Mouse (Mus musculus) brain, adult 2 months (tissue): ENCODE data around the gene Vsig10.
"Not testable (repeated sequence)": the region's sequence is repeated elsewhere in the genome, so short reads cannot be mapped to it uniquely, and the experiment has no call there.

Experiments
- DNase-seq: peaks from one replicate; pipeline ENCODE4 v3.0.0; 2011; ENCODE audit warnings: low read depth, low spot score

The Vsig10 gene

DNA sequence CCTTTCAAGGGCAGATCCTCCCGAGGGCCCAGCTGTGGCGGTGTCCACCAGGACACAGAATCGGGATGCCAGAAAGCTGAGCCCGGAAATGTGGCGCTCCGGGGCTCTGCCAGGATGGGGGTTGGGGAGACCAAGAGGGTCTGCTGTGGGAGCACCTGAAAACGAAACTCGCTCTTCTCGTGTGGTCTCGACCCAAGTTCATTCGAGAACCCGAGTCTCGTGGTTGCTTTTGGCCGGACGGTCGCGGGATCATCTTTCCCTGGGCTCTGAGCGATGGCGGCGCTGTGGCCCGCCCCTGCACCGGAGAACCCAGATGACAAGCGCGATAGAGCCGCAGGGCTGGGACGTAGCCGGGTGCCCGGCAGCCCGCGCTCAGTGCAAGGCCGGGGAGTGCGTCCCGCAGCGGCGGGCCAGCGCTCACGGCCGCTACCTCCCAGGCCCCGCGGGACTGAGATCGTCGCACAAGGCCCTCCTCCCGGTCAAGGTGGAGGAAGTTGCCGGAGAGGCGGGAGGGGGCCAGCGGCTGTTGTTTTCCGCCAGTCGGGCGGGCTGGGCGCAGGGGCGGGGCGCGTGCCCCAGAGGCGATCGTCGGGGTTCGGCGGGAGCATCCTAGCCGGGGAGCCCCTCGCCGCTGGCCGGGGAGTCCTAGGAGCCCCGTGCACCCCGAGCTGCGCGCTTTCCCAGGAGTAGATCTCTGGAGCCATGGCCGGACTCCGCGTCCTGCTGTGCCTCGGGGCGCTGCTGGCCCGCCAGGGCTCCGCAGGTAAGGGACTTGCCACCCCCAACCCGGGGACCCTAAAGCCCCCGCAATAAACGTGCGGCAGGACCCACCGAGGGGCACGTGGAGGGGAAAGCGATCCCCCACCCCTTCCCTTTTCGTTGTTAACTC, at the start of gene Vsig10:
Gene Vsig10 (plus strand): TSS at position 343 of the 889 bp plus-strand sequence.
- DNase-seq: peak; percentile 63

DNA sequence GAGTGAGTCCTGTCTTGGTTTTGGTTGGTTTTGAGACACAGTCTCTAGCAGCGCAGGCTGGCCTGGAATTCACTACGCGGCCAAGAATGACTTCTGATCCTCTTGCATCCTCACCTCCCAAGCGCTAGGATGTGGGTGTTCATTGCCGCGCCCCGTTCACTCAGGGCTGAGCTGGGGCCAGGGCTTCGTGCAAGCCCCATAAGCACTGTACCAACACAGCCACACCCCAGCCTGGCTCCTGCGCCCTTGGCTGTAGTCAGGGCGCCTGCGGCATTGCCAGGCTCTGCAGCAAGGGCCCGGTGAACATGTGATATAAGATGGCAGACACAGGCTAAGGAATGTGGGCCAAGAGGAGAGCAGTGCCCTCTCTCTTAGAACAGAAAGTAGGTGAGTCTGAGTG, 49.5 kb upstream of the Vsig10 start:
- no peak for DNase-seq

DNA sequence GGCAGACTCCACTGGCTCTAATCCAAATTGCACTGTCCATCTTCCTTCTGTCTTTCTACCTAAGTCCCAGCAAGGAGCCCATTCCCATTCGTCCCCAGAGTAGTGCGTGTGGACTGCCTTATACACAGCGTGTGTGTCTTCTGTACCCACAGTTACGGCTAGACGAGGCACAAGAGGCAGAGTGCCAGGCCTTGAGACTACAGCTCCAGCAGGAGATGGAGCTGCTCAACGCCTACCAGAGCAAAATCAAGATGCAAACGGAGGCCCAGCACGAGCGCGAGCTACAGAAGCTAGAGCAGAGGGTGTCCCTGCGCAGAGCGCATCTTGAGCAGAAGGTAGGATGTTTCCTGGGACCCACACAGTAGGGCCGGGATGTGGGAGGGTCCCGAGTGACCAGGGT, 46.9 kb upstream of the Vsig10 start:
- peak; percentile 89 for DNase-seq

DNA sequence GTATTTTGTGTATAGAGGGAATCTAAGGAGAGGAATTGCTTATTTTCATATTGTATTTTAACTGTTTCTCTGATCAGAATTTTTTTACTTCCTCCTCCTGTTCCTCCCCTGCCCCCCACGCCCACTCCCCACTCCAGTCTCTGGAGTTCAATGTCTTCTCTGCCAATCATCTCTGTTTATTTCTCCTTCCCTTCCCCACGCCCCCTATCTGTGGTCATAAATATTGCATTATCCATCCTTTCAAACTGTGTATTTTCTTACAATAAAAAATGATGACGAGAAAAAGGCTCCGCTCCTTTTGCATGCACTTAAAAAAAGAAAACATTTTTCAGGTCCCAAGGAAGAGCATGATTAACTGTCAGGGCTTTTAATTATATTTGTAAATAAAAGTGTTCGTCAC, 44.1 kb upstream of the Vsig10 start:
- no peak for DNase-seq

DNA sequence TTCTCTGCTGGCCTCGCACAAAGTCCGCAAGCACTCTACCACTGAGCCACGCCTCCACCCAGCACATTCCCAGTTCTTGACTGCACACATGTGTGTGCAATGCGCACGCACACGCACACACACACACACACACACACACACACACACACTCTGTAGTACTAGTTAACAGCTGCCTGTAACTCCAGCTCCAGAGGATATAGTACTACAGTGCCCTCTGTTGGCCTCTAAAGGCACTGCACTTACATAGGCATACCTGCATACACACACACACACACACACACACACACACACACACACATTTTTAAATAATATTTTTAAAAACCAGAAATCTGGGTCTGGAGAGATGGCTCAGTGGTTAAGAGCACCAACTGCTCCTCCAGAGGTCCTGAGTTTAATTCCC, 41.1 kb upstream of the Vsig10 start:
- no peak for DNase-seq

DNA sequence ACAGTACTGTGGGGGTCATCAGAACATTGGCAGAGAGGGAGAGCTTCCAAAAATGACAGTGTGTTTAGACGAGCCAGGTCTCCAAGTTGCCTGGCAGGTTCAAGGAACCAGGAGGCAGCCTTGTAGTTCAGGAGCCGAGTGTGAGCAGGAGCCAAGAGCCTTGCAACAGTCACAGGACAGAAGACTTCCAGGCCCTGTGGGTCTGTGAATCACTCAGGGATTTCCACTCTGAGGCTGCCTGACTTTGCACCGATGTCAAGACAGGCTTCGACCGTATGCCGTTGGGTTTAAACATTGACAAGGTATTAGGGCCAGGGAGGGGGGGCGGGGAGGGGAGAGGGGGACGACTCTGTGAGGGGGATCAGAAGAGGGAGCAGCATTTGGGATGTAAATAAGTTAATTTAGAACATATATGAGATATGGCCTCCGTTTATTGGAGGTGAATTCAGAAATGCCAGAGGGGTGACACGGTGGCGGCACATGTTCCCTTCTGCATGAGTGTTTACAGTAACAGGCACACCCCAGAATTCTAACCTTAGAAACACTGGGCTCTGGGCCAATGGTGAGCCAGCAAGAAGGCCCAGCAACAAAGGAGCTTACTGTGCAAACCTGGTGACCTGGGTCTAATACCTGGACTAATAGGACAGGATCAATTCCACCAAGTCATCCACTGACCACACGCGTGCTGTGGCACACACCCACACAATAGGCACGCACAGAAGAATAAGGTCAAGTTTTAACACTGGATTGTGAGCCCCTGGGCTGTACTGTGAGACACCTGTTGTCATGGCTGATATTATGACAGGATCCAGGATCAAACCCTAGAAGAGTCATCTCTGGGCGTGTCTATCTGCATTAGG, 39.8 kb upstream of the Vsig10 start:
- DNase-seq: no peak

DNA sequence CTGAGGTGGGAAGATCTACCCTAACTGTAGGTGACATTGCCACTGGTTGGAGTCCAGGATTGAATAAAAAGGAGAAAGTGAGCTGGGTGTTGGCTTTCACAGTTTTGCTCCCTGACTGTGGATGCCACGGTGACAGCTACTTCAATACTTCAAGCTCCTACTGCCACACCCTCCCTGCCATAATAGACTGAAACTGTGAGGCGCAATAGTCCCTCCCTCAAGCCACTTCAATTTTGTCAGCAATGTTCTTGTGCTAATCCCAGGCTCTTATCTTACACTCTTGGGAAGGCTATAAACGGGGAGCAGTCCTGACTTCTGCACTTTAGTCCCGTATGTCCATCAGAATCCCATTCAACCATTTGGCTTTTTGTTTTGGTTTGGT, 39.2 kb upstream of the Vsig10 start:
- DNase-seq: no peak

DNA sequence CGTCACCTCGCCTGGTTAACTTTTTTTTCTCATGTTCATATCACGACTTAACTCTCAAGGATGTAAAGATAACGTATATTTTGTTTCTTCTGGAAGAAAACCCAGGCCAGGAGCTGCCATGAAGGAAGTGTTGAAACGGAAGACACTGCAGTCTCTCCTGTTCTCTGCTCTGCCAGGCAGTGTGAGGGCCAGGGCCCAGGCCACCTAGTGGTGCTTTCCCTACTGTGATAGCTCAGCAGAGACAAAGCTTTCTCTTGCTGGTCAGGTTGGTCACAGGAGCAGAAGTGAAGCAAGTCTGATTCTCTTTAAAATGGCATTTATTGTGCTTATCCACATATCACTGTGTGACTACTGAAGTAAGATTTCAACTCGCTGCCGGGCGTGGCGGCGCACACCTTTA, 37.3 kb upstream of the Vsig10 start:
- no peak for DNase-seq

DNA sequence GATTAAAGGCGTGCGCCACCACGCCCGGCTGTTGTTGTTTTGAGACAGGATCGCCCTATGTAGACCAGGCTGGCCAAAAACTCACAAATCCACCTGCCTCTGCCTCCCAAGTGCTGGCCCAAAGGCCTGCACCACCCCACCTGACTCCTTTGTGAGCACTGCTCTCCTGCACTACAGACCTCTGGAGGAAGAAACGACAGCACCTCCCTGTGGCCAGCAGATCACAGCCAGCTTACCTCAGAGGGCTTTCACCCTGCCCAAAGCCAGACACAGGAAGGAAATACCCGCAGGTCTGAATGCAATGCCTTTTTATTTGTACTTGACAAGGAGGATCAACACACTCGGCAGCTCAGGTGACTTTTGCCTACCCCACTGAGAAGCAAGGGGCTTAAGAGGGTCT, 36.5 kb upstream of the Vsig10 start:
- no peak for DNase-seq

DNA sequence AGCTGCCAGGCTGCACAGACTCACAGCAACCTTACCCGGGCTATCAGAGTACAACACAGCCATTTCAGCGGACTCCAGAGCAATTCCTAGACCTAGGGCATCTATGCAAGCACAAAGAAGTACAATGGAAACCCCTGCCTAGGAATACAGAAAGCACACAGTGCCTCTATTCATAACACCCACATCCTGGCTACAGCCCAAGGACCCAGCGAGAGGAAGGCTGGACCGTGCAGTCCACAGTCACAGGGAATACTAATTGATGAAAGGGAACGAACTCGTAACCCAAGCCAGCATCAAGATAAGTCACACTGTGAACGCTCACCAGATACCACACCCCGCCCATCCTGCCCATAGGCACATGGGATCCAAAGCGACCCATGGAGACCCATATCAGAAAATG, 34.9 kb upstream of the Vsig10 start:
- DNase-seq: peak; percentile 80

DNA sequence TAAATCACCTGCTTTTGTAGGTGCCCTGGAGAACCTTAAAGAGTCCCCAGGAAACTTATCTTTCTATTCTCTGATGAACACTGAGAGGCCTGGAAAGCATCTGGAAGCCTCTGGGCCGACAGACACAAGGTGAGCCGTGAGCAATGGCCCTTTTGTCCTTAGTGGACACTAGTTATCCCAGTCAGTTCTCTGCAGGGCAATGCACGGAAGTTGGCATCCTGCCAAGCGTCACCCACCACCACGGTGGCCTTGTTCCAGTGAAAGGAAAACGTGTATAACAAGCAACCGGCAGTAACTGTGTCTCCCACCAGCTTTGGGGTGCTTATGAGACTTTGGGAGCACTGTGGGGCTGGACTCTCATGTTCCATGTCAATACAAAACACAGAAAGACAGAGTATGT, 34.2 kb upstream of the Vsig10 start:
- DNase-seq: no peak

DNA sequence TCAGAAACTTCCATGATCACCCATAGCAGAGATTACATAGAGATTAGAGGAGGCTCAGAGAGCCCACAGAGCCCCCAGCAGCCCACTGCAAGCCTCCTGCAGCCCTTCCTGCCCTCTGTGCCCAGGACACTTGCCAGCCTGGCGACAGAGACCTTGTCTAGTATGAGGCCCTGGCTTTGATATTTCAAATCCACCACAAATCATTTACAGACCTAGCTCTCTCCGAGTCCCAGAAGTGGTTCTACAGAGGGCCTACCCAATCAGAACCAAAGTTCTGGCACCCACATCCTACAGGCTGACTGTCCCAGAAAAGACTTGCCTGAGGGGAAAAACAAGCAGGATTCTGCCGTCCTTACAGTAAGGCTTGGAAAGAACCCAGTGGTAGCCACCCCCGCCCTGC, 33.6 kb upstream of the Vsig10 start:
- no peak for DNase-seq

DNA sequence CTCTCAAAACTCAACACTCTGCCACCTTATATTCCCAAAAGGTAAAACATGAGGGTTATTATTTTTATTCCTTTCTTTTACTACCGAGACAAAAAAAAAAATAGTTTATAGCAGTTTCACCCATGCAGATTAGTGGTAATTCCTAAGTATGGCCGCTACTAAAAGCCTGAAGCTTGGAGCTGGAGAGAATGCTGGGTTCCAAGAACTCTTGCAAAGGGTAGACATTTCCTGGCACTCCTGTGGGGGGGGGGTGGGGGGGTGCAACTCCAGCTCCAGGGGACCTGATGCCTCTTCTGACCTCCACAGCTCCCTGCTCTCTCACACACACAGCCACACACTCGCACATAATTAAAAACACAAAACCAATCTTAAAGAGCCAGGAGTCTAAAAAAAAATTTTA, 32.6 kb upstream of the Vsig10 start:
- DNase-seq: no peak

DNA sequence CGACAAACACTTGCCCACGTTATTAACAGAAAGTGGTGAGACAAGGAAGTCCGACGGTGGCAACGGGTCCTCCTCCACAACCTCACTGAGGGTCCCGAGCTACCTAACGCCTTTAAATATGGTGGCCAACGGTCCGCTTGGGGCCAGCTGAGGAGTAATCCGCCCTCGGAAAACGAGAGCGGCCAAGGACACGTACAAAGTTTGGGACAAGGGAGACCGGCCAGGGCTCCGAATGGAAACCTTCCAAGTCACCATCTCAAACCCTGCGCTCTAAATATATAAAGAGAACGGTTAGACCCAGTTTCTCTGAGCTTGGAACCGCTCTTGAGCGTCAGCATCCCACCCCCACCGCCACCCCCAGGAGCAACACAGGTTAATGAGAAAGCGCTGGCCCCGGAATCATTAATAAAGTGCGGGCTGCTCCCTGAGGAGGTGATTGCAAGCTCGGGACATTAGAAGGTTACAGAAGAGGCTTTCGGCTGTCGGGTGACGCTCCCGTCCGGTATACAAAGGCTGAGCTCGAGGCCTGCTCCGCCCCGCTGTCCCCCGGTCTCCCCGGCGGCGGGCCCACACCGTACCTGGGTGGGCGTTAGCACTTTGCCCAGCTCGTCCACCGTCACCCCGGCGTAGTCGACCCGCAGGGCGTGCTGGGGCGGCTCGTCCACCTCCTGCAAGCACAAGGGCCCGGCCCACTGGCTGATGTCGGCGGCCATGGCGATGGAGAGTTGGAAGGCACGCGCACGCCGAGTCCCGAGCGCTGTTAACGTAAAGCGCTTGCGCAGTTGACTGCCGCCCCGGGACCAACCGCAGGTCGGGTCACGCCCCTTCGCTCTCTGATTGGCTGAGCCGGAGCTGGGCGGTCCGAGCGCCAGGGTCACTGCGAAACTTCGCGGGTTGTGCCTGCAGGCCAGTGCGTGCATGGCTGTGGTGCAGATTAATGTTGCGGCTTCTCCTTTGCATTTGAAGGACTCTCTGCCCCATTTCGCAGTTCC, 31.8 kb upstream of the Vsig10 start, which contains the start of gene Pebp1:
Gene Pebp1 (minus strand): TSS at position 795 of the 992 bp plus-strand sequence.
- peak; percentile 97 for DNase-seq

DNA sequence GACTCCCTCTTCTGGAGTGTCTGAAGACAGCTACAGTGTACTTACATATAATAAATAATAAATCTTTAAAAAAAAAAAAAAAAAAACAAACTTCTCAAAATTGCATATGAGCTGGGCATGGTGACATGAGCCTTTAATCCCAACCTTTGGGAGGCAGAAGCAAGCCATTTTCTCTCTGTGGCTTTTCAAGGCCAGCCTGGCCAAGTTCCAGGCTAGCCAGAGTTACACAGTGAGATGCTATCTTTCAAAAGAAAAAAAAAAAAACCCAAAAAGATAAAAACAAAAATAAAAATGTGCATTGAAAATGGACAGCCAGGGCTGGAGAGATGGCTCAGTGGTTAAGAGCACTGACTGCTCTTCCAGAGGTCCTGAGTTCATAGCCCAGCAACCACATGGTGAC, 29.2 kb upstream of the Vsig10 start:
- no peak for DNase-seq

DNA sequence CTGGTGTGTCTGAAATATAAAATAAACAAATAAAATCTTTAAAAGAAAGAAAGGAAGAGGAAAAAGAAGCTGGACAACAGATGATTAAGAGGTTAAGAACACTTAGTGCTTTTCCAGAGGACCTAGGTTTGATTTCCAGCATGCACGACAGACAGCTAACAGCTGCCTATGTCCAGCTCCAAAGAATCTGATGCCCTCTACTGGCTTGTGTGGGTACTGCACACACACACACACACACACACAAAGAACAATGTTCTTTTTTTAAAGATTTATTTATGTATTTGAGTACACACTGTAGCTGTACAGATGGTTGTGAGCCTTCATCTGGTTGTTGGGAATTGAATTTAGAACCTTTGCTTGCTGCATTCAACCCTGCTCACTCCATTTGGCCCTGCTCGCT, 28.8 kb upstream of the Vsig10 start:
- no peak for DNase-seq

DNA sequence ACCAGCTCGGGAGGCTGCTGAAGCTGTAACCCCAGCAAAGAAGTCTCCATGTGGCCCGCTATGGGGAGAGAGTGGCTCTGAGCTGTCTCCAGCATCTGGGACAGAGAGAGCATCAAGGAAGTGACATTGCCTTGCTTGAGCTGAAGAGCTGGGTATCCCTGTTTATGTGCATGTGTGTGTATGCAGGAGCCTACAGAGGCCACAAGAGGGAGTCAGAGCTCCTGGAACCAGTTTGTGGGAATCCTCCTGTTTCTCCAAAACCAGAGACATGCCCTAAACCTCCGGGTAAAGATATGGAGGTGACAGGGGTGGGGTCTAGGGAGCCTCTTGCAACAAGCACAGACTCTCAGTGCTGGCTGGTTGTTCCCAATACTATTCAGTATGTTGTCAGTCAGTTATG, 27.6 kb upstream of the Vsig10 start:
- no peak for DNase-seq

DNA sequence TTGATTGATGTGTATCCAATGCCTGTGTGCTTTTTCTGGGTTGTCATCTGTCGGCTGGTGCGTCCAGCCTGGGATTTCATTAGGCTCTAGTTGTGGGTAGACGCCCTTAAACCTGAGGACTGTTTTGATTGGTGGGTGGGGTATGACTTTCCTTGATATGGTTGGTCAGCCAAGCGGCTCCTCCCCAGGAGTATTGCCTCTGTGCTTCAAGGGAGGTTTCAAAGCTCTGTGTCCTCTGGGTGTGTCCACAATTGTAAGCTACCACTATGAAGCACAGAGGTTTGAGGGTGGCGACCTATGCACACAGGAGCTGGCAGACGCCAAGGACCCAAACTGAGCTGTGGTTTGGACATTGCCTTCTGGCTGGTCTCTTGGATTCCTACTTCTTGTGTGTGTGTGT, 26.3 kb upstream of the Vsig10 start:
- DNase-seq: no peak

DNA sequence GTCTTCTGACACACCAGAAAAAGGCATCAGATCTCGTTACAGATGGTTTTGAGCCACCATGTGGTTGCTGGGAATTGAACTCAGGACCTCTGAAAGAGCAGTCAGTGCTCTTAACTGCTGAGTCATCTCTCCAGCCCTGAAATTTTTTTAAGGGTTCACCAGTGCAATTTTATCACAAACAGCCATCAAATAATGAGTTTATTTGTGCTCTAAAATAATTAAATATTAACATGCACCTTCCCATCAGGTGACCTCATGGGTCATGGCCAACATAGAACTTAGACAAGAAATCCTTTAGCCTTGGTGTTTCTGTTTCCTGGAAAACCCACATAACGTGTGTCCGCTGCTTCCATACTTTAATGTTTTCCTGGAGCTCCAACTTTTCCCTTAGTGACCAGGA, 25.1 kb upstream of the Vsig10 start:
- DNase-seq: not testable (repeated sequence)

DNA sequence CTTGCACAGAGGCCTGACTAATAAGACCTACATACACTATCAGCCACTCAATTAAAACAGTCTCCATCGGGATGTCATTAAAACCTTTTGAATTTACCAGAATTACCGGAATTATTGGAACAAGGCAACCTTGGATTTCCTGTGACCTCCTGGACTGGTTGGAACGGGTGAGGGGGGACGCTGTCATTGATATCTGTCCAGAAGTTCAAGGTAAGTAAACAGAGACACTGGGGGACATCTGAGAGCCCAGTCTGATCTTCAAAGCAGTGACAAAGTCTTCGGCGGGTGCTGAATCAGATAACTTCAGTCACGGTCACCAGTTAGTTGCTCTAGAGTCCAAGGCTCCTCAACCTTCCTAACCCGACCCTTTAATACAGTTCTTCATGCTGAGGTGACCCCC, 23.9 kb upstream of the Vsig10 start:
- DNase-seq: no peak

DNA sequence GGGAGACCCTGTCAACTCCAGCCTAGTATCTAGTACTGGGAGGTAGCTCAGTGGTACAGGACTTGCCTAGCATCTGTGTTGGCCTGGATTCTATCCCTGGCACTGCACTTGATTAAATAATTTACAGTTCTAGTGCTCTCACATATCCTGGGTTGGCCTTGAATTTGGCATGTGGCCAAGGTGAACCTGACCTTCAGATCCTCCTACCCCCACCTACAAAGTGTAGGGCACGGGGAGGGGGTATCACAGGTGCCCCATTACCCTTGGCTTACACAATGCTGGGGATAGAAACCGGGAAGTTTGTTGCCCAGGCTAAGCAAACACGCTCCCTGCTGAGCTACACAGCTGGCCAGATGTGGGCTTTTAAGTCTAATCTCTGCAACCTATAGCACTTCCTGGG, 16.0 kb upstream of the Vsig10 start:
- no peak for DNase-seq
